Mouse (Mus musculus) megakaryocyte, embryonic 14.5 days (primary cell): ENCODE measurements at regions not wholly inside any gene's neighbourhood (a gene's known extent, or its start where the extent isn't known, plus 50 kb on each side); places are given as distances from the start of the nearest gene placed in this dataset.

ENCODE experiments used
- FLI1 ChIP-seq: IDR thresholded peaks from 2 replicates; pipeline ENCODE4 v1.6.1; 2012; ENCODE audit warnings: low read length, inconsistent platforms, mixed read lengths
- GATA1 ChIP-seq: IDR thresholded peaks from 3 replicates; pipeline ENCODE4 v1.6.1; 2012; ENCODE audit warnings: mixed read lengths, low read length, inconsistent platforms, borderline replicate concordance

- no peak for TF ChIP-seq FLI1
- TF ChIP-seq GATA1, result no peak
These were observed 51.9 kb upstream of the Mmp2 start for GRCm38 (mm10) chr8:92775186-92775585.
